Mouse (Mus musculus): Measurements from ENCODE around the gene Ly6g6f. TPM values are rescaled to one million over a fixed set of nuclear protein-coding genes. Genes with fewer than 3 reads are reported as not detected.

Ly6g6f gene
- total RNA-seq, 2 experiments from 2014 or later, result not detected

- DNase-seq (ENCODE audit: low spot score in 2 of 2), result no peak
These were observed 5.2 kb downstream of the Ly6g6f start for GRCm38 (mm10) chr17:35080248-35080647.

- no peak for DNase-seq (ENCODE audit: low spot score in 2 of 2)
These were observed 5.6 kb downstream of the Ly6g6f start for GRCm38 (mm10) chr17:35079778-35080177.

DNA sequence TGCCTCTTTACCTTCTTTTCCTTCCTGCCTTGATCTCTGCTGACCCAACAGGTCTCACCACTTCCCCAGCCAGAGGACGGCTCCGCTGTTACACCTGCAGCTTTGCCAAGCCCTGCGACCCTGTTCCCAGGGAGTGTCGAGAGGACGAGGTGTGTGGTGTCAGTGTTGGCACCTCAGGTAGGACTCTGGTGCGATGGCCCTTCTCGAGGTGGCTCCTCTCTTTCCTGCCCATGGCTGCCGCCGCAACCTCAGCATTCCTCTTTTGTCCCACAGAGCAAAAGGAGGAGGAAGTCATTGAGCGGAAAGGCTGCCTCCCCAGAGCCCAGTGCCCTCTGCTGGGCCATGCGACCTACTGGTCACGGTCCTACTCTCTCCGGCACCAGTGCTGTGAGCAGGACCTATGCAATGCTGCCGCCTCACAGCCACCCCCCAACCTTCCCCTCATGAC, 7.6 kb downstream of the Ly6g6f start, which contains the start of gene Ly6g6d:
TSS of gene Ly6g6d (minus strand) at position 280 of the 448 bp plus-strand sequence.
- no peak for DNase-seq (ENCODE audit: low spot score in 2 of 2)

DNA sequence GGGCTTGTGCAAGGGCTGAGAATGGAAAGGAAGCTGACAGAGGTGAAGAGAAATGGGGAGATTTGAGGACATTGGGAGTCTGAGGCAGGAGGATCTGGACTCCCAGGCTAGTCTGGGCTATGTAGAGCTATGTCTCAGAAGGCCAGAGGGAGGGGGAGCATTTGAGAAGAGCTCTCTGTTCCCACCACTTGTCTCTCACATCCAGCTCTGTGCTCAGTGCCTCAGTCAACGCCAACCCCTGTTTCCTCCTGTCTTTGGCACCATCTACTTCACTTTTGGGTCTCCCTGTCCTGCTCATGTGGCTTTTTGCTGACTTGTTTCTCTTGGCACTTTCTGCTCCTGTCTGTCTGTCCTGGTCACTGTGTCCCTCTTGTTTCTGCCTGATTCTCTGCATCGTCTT, 8.1 kb downstream of the Ly6g6f start:
- no peak for DNase-seq (ENCODE audit: low spot score in 2 of 2)

DNA sequence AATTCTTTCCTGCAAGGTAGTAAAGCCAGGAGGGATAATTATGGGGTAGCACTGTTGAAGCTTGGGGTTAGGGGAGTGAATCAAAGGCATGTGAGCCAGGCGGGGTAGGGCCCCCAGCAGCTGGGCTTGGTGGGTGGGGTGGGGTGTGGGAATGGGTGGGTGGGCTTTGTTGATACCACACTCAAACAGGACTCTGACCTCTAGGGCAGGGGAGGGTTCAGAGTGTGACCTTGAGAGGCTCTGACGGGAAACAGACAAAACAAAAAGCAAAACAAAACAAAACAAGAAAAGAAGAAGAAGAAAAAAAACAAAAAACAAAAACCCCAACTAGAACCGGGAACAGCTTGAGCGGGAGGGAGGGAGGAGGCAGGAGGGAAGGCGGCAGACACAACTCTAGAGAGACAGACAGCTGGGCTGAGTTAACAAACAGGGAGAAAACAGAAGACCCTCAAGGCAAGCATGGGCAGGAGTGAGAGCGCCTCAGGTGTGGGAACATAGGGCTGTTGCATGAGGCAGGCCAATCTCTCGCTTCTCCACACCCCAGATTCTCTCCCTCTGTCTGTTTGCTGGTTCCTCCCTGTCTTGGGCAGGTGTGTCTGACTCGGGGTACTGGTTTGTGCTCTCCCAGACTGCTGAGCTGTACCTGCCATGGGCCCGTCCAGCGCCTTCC, 8.8 kb downstream of the Ly6g6f start, which contains the start of gene Ly6g6e:
TSS of gene Ly6g6e (plus strand) at position 396 of the 670 bp plus-strand sequence.
- no peak for DNase-seq (ENCODE audit: low spot score in 2 of 2)

GRCm38 (mm10) chr17:35074097-35074496, 11.3 kb downstream of the Ly6g6f start:
- no peak for DNase-seq (ENCODE audit: low spot score in 2 of 2)

DNA sequence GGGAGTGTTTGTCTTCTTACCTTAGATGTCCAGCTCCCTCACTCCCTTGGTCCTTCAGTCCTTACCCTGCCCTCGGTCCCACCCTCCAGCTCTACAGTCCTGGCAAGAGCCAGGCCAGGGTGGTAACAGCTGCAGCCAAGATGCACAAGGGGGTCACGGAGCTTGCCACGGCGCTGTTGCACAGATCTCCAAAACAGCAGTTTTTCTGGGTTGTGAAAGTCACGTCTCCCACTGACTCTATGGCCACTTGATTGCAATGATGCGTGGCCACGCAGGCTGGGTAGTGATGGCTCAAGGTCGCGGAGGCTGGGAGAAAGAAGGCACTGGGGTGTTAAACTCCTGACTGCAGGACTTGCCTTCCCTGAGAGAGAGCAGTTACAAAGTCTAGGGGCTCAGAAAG, 14.0 kb downstream of the Ly6g6f start:
- no peak for DNase-seq (ENCODE audit: low spot score in 2 of 2)

GRCm38 (mm10) chr17:35070556-35071229, 14.7 kb downstream of the Ly6g6f start:
- no peak for DNase-seq (ENCODE audit: low spot score in 2 of 2)

GRCm38 (mm10) chr17:35068213-35068914, 17.0 kb downstream of the Ly6g6f start:
- DNase-seq (ENCODE audit: low spot score in 2 of 2), result no peak

- DNase-seq (ENCODE audit: low spot score in 2 of 2), result no peak
These were observed 19.3 kb downstream of the Ly6g6f start, which contains the start of gene Mpig6b for GRCm38 (mm10) chr17:35066084-35066483. Gene Mpig6b (minus strand): TSS chr17:35066184.

DNA sequence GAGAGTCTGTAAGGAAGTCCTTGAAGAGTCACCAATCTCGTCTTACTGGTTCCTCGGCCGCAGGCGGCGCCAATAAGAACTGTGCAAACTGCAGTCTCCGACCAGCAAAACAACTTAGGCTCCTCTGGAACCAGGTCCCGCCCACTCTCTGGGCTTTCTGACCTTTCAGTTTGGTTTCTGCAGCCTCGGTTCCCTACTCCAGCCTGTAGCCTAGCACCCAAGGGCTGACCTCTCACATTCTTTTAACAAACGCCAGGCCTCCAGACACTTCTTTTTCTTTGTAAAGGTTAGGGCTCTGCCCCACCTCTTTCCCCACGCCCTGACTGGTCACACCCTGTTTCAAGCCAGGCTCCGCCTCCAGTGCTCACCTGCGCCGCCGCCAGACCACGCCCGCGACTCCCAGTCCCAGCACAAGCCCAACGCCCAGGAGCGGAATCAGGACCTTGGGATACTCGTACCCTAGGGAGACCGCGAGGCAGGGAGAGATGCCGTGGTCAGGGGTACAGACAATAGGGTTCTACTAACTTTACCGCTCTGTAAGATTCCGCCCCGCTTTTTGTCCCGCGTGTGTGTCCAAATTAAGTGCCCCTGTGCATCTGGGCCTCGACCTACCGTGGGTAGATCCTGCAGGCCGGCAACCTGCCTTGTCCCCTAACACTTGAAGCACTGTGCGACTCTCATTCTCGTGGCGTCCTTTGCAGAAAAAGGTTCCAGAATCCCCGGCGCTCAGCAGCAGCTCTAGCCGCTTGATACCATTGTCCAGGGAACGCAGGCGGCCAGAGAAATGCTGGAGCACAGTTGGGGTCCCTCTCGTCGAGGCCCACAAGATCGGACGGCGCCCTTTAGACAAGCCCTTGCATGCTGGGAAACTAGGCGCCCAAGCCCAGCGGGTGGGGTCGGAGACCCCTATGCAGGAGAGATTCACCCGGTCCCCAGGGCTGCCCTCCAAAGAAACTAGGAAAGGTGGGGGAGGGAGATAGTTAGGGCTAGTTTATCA, 20.2 kb downstream of the Ly6g6f start, which contains the start of gene Ly6g6c:
TSS of gene Ly6g6c (plus strand) at position 438 of the 997 bp plus-strand sequence.
- DNase-seq (ENCODE audit: low spot score in 2 of 2), result no peak

GRCm38 (mm10) chr17:35064378-35064877, 21.0 kb downstream of the Ly6g6f start:
- DNase-seq (ENCODE audit: low spot score in 2 of 2), result no peak

DNA sequence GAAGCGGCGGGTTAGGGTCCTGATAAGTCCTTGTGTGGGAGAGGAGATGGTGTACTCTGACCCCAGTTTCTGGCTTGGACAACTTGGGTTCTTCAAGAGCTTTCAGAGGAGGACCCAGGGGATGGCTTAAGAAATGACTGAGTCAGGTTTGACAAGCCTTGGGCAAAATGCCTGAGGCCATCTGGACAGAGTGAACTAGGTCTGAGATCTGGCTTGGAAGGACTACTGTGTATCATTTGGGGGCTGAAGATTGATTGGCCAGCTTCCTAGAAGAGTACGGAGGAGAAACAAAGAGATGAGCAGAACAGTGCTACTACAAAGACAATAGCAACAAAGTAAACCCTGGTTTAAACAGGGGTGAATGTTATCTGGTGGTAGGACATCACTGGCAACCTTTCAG, 21.9 kb downstream of the Ly6g6f start:
- DNase-seq (ENCODE audit: low spot score in 2 of 2), result no peak

GRCm38 (mm10) chr17:35061299-35061698, 24.1 kb downstream of the Ly6g6f start:
- DNase-seq (ENCODE audit: low spot score in 2 of 2), result no peak

GRCm38 (mm10) chr17:35060737-35061297, 24.6 kb downstream of the Ly6g6f start:
- DNase-seq (ENCODE audit: low spot score in 2 of 2), result no peak

DNA sequence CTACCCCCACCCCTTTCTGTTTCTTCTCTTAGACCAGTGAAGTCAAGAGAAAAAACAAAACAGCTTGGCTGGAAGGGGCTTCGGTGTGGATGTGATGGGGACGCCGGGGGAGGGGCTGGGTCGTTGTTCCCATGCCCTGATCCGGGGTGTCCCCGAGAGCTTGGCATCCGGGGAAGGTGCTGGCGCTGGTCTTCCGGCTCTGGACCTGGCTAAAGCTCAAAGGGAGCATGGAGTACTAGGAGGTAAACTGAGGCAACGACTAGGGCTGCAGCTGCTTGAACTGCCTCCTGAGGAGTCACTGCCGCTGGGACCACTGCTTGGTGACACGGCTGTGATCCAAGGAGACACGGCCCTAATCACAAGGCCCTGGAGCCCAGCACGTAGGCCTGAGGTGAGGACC, 25.3 kb downstream of the Ly6g6f start:
- no peak for DNase-seq (ENCODE audit: low spot score in 2 of 2)

DNA sequence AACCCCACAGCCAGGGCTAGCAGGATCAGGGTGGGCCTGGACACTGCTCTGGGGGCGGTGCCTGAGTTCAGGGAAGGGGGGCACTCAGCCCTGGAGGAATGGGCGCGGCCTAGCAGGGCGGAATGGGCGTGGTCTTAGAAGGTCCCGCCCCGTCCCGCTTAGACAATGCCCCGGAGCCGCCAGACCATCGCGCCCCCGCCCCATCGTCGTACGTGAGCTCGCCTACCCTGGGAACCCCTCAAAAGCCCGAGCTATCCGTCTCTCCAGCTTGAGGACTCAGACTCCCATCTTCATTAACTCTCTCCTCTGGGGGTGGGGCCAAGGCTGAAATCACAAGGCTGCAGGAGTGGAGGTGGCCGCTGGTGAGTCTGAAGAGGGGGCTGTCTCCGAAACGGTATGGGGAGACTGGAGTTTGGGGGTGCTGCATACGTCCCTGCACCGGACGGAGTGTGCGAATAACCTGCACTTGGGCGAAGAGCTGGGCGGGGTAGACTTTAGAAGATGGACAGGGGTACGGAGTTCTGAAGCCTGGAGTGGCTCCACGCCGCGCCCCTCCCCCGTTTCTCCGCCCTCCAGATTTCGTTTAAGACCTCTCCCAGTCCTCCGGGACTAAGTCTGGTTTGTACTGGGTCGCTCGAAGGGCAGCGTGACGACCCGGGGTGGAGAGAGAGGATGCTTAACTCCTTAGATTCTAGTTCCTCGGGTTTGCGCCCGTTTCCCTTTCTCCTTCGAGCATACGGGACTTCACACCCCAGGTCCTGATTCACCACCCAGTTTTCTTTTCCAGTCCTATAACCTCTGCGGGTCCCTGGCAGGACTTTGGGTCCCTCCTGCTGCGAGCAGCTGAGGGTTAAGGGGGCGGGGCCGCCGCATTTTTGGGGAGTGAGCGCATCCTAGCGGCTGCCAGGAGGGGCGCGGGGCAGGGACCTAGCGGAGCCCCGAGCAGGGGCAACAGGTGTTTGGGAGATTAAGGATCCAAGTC, 26.2 kb downstream of the Ly6g6f start, which contains the start of gene Ddah2:
TSS of gene Ddah2 (plus strand) at position 125 of the 982 bp plus-strand sequence.
- DNase-seq (ENCODE audit: low spot score in 2 of 2), result peak; percentile 79 to 85

DNA sequence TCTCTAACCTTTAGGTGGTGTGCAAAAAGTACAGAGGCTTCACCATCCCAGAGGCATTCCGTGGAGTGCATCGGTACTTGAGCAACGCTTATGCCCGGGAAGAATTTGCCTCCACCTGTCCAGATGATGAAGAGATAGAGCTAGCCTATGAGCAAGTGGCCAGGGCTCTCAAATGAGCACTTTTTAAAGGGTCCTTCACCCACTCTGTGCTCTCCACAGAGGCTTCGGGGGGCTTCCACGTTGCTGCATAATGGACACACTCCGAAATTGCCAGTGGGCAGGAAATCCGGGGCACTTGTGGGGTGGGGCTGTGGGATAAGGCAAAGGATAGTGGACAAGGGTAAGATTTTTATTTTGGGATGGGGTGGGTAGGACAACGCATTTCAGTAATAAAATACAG, 27.1 kb downstream of the Ly6g6f start:
- DNase-seq (ENCODE audit: low spot score in 2 of 2), result no peak

GRCm38 (mm10) chr17:35057090-35057489, 28.3 kb downstream of the Ly6g6f start:
- no peak for DNase-seq (ENCODE audit: low spot score in 2 of 2)

All from layer of hippocampus, postnatal 14 days (tissue).